Mouse (Mus musculus) inflammation-experienced regulatory T-cells, adult 16 weeks (primary cell): ENCODE measurements around the gene Slc1a7. TPM values are rescaled to one million over a fixed set of nuclear protein-coding genes. Genes with fewer than 3 reads are reported as not detected.

Experiments used
- polyA plus RNA-seq: library from polyadenylated mRNA; unstranded; fragments of 100-300 nt; shearing (Covaris generic); gene quantifications from one replicate; pipeline ENCODE4 v1.2.1, GENCODE M21; 2017

Slc1a7 gene
- polyA plus RNA-seq: not detected

GRCm38 (mm10) chr4:107967966-107968682 lies at the start of gene Slc1a7:
Gene Slc1a7 (plus strand): TSS chr4:107968332.

GRCm38 (mm10) chr4:107923145-107923802 lies 44.9 kb upstream of the Slc1a7 start, which contains the start of gene Cpt2:
Gene Cpt2 (minus strand): TSS chr4:107923610.

Other genes with a start within 250 kb of the Slc1a7 start
- 0.56 TPM for gene Lrp8, start 166.1 kb upstream of the Slc1a7 start, polyA plus RNA-seq
- 145 TPM for gene Magoh, start 88.6 kb upstream of the Slc1a7 start, polyA plus RNA-seq
- gene 0610037L13Rik, start 78.5 kb upstream of the Slc1a7 start, polyA plus RNA-seq: 72.0 TPM
- 32.0 TPM for gene Cpt2, start 44.7 kb upstream of the Slc1a7 start, polyA plus RNA-seq
- gene Podn, start 128.1 kb downstream of the Slc1a7 start, polyA plus RNA-seq: not detected
- 321 TPM for gene Scp2, start 176.7 kb downstream of the Slc1a7 start, polyA plus RNA-seq
- gene Echdc2, start 197.1 kb downstream of the Slc1a7 start, polyA plus RNA-seq: 4.4 TPM
- not detected for gene Zyg11a, start 249.7 kb downstream of the Slc1a7 start, polyA plus RNA-seq